Mouse (Mus musculus): ENCODE data around the gene Trappc5.

DNA sequence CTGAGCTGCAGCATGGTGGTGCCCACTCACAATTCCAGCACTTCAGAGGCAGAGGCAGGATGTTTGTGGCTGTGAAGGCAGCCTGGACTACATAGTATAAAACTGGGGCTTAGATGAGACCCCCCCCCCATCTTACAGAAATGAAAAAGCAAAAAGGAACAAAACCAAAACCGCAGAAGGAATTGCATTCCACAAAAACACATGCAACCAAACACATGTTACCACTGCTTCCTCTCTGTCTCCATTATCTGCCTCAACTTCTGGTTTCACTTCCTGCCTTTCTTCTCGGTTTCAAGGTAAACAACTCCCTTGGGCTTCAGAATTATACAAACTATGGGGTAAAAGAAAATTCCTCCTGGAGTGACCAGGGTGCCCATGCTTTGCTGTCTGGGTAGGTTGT lies 35.5 kb downstream of the Trappc5 start:
- TF ChIP-seq CTCF (IDR thresholded peaks at IDR 0.05; ENCODE audit: low read depth, low read length), result no peak
- TF ChIP-seq POLR2A (IDR thresholded peaks at IDR 0.05; ENCODE audit: extremely low read depth, insufficient read depth, low read length), result no peak
